Mouse (Mus musculus) midbrain, embryonic 14.5 days (tissue): ENCODE results near the gene Baz2a. TPM values are rescaled to one million over a fixed set of nuclear protein-coding genes. Genes with fewer than 3 reads are reported as not detected.
A peak's percentile ranks its signal among the peaks of the same experiment; 100 is the strongest.

Source experiments
- ATAC-seq: fragments of 200-750 bp; cut with Nextera tagmentation; 2 replicates; pipeline ENCODE4 v1.8.0; 2017; ENCODE audit warnings: moderate number of reproducible peaks, moderate library complexity; ENCODE audit not compliant: low FRiP score, low TSS enrichment
- DNase-seq: peaks from one replicate; pipeline ENCODE4 v3.0.0-alpha.2; 2015
- H3K27ac ChIP-seq: fragments of 300-500 bp; sonication (generic); replicated peaks from 2 replicates; pipeline ENCODE4 v1.5.1; 2014; ENCODE audit warnings: mild to moderate bottlenecking, low read depth, low read length, moderate library complexity
- H3K27me3 ChIP-seq: fragments of 300-500 bp; sonication (generic); 2 replicates; pipeline ENCODE4 v1.6.1; 2014; ENCODE audit warnings: low read length, control low read depth, mixed read lengths; ENCODE audit not compliant: control insufficient read depth, insufficient read depth
- H3K36me3 ChIP-seq: fragments of 300-500 bp; sonication (generic); 2 replicates; pipeline ENCODE4 v1.6.1; 2014; ENCODE audit warnings: low read length, control low read depth; ENCODE audit not compliant: control insufficient read depth, insufficient read depth
- H3K4me1 ChIP-seq: fragments of 300-500 bp; sonication (generic); 2 replicates; pipeline ENCODE4 v1.6.1; 2014; ENCODE audit warnings: mild to moderate bottlenecking, antibody characterized with exemption, low read length, control low read depth; ENCODE audit not compliant: control insufficient read depth, insufficient read depth
- H3K4me2 ChIP-seq: fragments of 300-500 bp; sonication (generic); 2 replicates; pipeline ENCODE4 v1.6.1; 2014; ENCODE audit warnings: mild to moderate bottlenecking, low read length, moderate library complexity
- H3K4me3 ChIP-seq: fragments of 300-500 bp; sonication (generic); replicated peaks from 2 replicates; pipeline ENCODE4 v1.5.1; 2014; ENCODE audit warnings: low read depth, low read length
- H3K9ac ChIP-seq: fragments of 300-500 bp; sonication (generic); replicated peaks from 2 replicates; pipeline ENCODE4 v1.6.1; 2014; ENCODE audit warnings: mild to moderate bottlenecking, low read length, moderate library complexity
- H3K9me3 ChIP-seq: fragments of 300-500 bp; sonication (generic); 2 replicates; pipeline ENCODE4 v1.6.1; 2016; ENCODE audit warnings: low read length, control low read depth, mixed read lengths; ENCODE audit not compliant: control insufficient read depth
- WGBS: fragments of 180-500 bp; shearing (Covaris S2); extraction: QIAGEN DNeasy Blood & Tissue Kit; methylation state at CpG from one replicate; pipeline ENCODE4 v1.1.7; 2014; 5-methylcytosine and 5-hydroxymethylcytosine counted together
- polyA plus RNA-seq: library from polyadenylated mRNA; unstranded; fragments of >200 nt; fragmentation: Nextera tagmentation; extraction: Ambion mirVana; gene quantifications from 2 replicates; pipeline ENCODE4 v1.2.1, GENCODE M21; 2014

The Baz2a gene
- polyA plus RNA-seq, 1 experiment from 2014 or later = 19.4 TPM

GRCm38 (mm10) chr10:128094340-128094968 is 3.1 kb downstream of the Baz2a start:
- 10% methylated on average over 19 of the region's 19 CpGs for WGBS
- Histone ChIP-seq H3K9ac (no peak overlapping the region), H3K9me3 (no peaks in the 10 kb centered on the region), H3K36me3 (peaks cover 15% of the 10 kb centered on the region), H3K27ac (0 out of 2 replicates have a peak overlapping the region, but pooled peaks have one; percentile 89), H3K4me3 (peak overlapping the region; percentile 75), H3K4me1 (peaks cover 36% of the 10 kb centered on the region), H3K27me3 (no peaks in the 10 kb centered on the region), H3K4me2 (peak overlapping the region; percentile 91)
- DNase-seq (peak; percentile 81), ATAC-seq (no peak; the same call in 1 of the 2 replicates)

- no peak overlapping the region for H3K9ac ChIP-seq
- no peak overlapping the region for H3K4me3 ChIP-seq
- H3K9me3 ChIP-seq = no peaks in the 10 kb centered on the region
- 15% methylated on average over 9 of the region's 9 CpGs for WGBS
- peak overlapping the region; percentile 91 for H3K4me2 ChIP-seq
- H3K4me1 ChIP-seq = peaks cover 36% of the 10 kb centered on the region
- peaks cover 8% of the 10 kb centered on the region for H3K36me3 ChIP-seq
- ATAC-seq = no peak
- no peak for DNase-seq
- no peak overlapping the region for H3K27ac ChIP-seq
- no peaks in the 10 kb centered on the region for H3K27me3 ChIP-seq
These were observed 3.7 kb downstream of the Baz2a start for GRCm38 (mm10) chr10:128095003-128095636.

DNA sequence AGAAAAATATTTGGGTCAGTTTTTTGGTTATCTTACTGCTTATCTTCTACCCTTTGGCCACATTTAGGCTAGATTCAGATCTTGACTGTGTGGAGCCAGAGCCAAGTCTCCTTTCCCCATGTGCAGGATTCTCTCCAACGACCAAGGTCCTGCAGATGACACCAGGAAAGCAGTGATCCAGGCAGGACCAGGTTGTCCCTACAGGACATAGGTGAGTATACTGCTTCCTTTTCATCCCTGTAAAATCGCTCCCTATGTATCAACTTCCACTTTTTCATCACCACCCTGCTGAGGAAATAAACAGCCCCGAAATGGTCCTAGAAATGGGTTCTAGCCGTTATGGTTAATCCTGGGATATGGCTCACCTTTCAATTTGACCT is 4.9 kb downstream of the Baz2a start:
- Histone ChIP-seq H3K4me2 (peak overlapping the region; percentile 61), H3K4me3 (peak overlapping the region; percentile 100), H3K27ac (no peak overlapping the region), H3K9me3 (no peaks in the 10 kb centered on the region), H3K9ac (peak overlapping the region; percentile 87; the same call in 1 of the 2 replicates), H3K36me3 (no peaks in the 10 kb centered on the region), H3K27me3 (no peaks in the 10 kb centered on the region), H3K4me1 (peaks cover 32% of the 10 kb centered on the region)
- ATAC-seq (no peak), DNase-seq (no peak)
- 18% methylated on average over 4 of the region's 4 CpGs for WGBS

DNA sequence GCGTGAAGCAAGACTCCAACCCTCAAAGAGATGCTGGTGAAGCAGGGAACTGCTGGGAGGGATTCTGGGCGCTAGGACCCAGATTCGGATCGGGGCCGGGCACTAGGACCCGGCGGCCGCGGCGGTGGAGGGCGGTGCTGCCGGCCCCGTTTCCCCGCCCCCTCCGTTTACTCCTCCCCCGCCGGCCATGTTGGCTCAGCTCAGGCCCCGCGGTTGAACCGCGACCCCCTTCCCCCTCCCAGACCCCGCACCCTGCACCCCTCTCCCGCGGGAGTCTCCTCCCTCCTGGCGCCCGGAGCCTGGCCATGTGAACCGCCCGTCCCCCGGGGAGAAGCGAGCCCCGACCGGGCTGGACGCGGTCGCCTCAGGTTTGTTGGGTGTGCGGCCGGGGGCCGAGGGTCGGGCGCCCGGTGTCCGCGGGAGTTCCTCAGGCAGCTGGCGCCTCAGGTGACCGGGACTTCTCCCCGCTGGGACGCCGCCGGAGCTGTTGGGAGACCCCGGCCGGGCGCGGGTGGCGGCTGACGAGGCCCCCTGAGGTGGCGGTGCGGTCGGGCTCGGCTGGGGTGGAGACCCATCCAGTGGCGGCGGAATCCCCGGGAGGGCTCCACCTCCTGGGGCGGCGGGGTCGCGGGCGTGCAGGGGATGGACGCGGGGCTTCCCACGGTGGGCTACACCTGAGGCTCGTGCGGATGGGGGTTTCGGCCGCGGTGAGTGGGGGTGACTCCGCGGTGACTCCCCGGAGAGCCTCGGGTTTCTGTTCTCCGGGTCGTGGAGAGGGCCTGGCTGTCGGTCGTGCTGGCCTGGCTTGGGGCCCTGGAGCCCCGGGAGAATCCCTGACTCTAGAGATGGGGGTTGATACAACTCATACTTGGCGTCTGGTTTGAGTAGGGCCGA is 5.6 kb downstream of the Baz2a start:
- no peaks in the 10 kb centered on the region for H3K36me3 ChIP-seq
- ATAC-seq (peak; percentile 86), DNase-seq (peak; percentile 96)
- WGBS = under 1% methylated on average over 82 of the region's 86 CpGs
- H3K9me3 ChIP-seq = no peaks in the 10 kb centered on the region
- H3K4me3 ChIP-seq = peak overlapping the region; percentile 100
- peak overlapping the region; percentile 82 for H3K27ac ChIP-seq
- H3K4me1 ChIP-seq = peaks cover 25% of the 10 kb centered on the region
- no peaks in the 10 kb centered on the region for H3K27me3 ChIP-seq
- H3K9ac ChIP-seq = peak overlapping the region; percentile 87
- H3K4me2 ChIP-seq = peak overlapping the region; percentile 61

DNA sequence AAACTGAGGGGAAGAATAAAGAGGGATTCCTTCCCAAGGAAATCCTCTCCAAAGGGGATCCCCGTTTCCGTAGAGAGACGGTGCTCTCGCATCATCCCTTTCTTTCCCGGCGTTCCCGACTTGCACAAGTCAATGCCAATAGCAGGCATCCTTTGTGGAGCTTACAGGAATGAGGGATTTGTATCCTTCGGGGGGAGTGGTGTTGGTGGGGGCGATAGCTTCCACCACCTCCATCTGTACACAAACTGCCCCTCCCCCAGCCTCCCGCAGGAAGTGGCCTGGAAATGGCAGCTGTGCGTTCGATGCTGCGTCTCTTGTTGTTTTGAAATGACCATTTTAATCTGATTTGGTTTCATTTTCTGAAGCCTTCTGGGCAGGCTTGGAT is 6.2 kb downstream of the Baz2a start:
- ATAC-seq = no peak
- H3K9me3 ChIP-seq = no peaks in the 10 kb centered on the region

GRCm38 (mm10) chr10:128110103-128110761 is 18.9 kb downstream of the Baz2a start:
- DNase-seq (no peak), ATAC-seq (no peak)
- no peak overlapping the region for H3K27ac ChIP-seq
- peaks cover 57% of the 10 kb centered on the region for H3K36me3 ChIP-seq
- no peaks in the 10 kb centered on the region for H3K9me3 ChIP-seq
- H3K27me3 ChIP-seq = no peaks in the 10 kb centered on the region
- H3K9ac ChIP-seq = no peak overlapping the region
- 88% methylated on average over 4 of the region's 4 CpGs for WGBS
- H3K4me3 ChIP-seq = no peak overlapping the region
- H3K4me1 ChIP-seq = no peaks in the 10 kb centered on the region
- no peak overlapping the region for H3K4me2 ChIP-seq

More for the DNA sequence above, 6.2 kb downstream of the Baz2a start:
- Histone ChIP-seq H3K4me2 (peak overlapping the region; percentile 61), H3K4me3 (peak overlapping the region; percentile 100), H3K9ac (peak overlapping the region; percentile 87), H3K36me3 (no peaks in the 10 kb centered on the region), H3K27me3 (no peaks in the 10 kb centered on the region), H3K27ac (peak overlapping the region; percentile 82), H3K4me1 (peaks cover 22% of the 10 kb centered on the region)
- 0% methylated on average over 13 of the region's 13 CpGs for WGBS
- DNase-seq = peak; percentile 76

DNA sequence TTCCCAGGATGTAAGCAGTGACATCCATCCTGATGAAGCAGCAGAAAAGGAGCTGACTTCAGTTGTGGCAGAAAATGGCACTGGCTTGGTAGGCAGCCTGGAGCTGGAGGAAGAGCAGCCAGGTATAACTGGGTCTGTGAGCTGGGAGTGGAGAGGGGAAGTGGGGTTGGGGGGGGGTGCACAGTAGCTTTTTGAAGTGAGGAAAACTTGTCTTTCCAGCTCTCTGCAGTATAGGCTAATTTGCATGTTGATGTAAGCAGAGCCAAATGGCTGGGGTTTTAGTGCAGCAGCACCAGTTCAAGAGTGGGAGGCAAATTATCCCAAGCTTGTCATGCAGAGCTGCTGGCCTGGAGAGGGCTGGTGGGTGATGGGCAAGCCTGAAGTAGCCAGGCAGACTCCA is 19.9 kb downstream of the Baz2a start:
- ATAC-seq (no peak), DNase-seq (no peak)
- no peak overlapping the region for H3K4me2 ChIP-seq
- H3K36me3 ChIP-seq = peaks cover 67% of the 10 kb centered on the region
- H3K4me3 ChIP-seq = no peak overlapping the region
- no peak overlapping the region for H3K9ac ChIP-seq
- H3K27ac ChIP-seq = no peak overlapping the region
- no peaks in the 10 kb centered on the region for H3K27me3 ChIP-seq
- H3K9me3 ChIP-seq = no peaks in the 10 kb centered on the region
- H3K4me1 ChIP-seq = no peaks in the 10 kb centered on the region

DNA sequence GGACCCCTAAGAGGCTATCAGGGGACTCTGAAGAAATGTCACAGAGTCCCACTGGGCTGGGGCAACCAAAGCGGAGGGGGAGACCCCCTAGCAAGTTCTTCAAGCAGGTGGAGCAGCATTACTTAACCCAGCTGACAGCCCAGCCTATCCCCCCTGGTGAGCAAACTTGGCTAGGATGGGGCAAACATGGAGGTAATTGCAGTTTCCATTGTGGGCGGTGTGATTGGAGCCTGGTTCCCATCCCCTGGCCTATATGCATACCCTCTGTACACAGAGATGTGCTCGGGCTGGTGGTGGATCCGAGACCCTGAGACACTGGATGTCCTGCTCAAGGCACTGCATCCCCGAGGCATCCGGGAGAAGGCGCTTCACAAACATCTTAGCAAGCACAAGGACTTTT is 32.5 kb downstream of the Baz2a start:
- DNase-seq (no peak), ATAC-seq (no peak)
- Histone ChIP-seq H3K4me2 (no peak overlapping the region), H3K9ac (no peak overlapping the region), H3K27ac (no peak overlapping the region), H3K4me1 (no peaks in the 10 kb centered on the region), H3K4me3 (no peak overlapping the region), H3K36me3 (peaks cover 93% of the 10 kb centered on the region), H3K9me3 (no peaks in the 10 kb centered on the region), H3K27me3 (no peaks in the 10 kb centered on the region)
- 96% methylated on average over 7 of the region's 7 CpGs for WGBS
